Mouse (Mus musculus): ENCODE results near the gene Prkar2a.
"Not testable (repeated sequence)": the region's sequence is repeated elsewhere in the genome, so short reads cannot be mapped to it uniquely, and the experiment has no call there.

The Prkar2a gene

GRCm38 (mm10) chr9:108689106-108689505, at the start of gene Prkar2a:
TSS of gene Prkar2a (plus strand) at chr9:108689314.
- DNase-seq (ENCODE audit: low read depth, low spot score) = no peak

DNA sequence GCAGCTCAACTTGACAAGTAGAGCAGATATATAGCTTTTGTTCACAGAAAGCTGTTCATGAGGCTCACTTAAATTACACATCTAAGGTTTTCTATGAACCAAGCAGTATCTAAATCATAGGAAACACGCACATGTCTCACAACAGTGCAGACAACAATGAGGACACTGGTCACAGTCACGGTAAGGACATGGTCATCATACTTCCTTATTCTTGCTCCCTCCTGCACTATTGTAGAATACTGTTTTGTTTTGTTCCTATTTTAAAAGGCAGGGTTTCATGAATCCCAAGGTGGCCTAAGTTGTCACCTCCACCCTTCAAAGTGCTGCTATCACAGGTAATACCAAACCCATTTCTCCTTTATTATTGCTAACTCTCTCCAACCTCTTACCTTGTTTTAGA, 49.3 kb upstream of the Prkar2a start:
- no peak for DNase-seq (ENCODE audit: low read depth, low spot score)

GRCm38 (mm10) chr9:108648166-108648565, 40.9 kb upstream of the Prkar2a start:
- DNase-seq (ENCODE audit: low read depth, low spot score) = no peak

DNA sequence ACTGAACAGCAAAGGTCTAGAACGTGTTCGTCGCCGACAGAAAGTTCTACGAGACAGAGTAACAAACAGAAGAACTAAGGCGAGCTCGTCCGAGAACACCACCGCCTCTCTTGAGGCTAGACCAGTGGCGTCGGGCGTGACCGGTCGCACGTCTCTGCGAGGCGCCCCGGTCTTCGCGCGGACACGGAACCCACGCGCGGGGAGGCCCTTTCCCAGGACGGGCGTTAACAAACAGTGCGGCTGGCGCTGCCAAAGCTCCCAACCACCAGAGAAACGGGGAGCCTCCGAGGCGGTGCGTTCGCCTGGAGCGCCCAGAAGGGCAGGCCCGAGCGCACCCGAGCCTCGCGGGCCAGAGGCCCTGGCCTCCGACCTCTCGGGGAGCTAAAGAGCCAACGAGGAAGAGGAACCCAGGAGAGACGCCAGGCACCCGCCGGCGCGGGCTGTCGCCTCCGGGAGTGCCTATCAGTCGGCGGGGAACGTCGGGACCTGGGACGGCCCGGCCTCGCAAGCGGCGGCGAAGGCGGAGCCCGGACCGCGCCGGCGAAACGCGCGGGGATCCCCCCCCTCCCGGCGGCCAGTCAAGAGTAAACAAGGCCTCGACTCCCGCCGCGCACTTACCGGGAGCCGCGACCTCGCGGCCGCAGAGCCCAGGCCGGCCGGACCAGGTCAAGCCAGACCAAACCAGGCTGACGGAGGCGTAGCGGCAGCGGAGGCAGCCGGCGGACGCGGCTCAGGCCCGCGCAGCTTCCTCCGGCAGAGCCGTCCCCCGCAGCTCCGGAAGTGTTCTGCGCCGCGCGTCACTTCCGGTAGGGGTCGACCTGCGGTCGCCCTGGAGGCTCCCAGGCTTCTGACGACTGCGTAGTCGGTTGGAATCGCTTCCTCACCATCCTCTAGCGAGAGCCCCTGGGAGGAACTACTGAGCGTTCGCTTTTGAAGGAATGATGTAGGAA, 40.2 kb upstream of the Prkar2a start, which contains the start of gene Arih2:
Gene Arih2 (minus strand): TSS at position 776 of the 950 bp plus-strand sequence.
- DNase-seq (ENCODE audit: low read depth, low spot score) = peak; percentile 92

DNA sequence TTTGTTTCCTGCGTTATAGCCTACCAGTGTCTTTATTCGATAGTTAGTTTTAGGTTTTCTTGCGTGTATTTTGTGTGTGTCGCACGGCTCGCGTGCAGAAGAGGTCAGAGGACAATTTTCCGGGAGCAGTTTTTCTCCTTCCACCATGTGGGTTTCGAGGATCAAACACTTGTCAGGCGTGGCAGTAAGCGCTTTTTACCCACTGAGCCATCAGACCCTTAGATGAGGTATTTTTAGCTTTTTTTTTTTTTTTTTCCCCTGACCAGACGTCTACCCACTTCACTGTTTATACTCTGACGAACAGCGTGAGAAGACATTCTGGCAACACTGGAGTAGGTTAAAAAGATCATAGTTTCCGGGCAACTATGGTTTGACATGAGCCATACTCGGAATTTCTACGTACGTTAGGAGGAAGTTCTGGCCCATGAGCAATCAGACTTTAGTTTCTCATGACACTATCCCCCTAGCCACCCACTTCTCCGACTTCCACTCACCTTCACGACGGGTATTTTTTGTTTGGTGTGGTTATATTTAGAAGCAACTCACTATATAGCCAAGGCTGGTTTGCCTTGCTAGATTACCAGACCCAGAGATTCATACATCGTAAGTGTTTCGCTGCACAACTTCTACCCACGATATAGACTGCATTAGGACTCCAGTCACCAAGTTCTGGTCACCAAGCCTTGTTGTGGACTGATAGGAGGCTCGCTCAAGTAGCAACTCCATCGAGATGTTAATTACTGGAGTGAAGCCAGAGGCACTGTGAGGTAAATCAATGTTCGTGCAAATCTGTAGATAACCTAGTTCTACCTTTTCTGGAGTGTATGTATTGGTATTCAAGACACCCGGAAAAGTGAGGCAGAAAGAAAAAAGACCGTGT, 39.3 kb upstream of the Prkar2a start:
- no peak for DNase-seq (ENCODE audit: low read depth, low spot score)

DNA sequence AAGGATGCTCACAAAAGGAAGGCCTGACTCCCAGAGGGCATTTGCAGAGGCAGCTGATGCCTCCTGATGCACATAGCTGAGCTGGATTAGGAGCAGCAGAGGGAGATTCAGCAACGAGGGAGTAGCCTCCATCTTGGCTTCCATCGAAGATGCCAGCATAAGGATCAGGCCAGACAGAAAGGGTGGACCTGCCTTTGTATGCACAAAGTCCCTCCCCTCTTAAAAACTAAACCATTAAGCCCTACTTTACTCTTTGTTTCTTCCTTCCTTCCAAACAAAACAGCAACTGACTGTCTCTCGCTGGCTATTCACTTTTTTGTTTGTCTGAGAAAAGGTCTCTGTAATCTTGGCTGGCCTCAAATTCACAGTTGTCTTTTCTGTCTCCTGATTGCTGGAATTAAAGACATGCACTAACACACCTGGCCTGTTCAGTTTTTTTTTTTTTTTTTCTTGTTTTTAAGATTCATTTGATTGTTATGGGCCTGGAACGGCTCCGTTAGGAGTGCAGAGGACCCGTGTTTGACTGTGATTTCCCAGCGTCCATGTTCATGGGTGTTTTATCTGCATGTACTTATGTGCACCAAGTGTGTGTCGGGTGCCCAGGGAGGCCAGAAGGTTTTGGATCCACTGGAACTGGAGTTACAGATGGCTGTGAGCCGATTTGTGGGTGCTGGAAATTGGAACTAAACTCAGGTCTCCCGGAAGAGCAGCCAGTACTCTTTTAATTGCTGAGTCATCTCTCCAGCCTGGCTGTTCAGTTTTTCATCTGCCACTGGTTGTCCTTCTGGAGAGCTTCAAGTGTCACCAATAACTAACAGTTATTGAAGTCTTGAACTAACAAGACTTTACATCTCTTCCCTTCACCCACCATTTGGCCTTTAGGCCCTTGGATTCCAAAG, 34.3 kb upstream of the Prkar2a start:
- DNase-seq (ENCODE audit: low read depth, low spot score) = no peak

- DNase-seq (ENCODE audit: low read depth, low spot score) = not testable (repeated sequence)
These were observed 33.2 kb upstream of the Prkar2a start for GRCm38 (mm10) chr9:108655865-108656264.

DNA sequence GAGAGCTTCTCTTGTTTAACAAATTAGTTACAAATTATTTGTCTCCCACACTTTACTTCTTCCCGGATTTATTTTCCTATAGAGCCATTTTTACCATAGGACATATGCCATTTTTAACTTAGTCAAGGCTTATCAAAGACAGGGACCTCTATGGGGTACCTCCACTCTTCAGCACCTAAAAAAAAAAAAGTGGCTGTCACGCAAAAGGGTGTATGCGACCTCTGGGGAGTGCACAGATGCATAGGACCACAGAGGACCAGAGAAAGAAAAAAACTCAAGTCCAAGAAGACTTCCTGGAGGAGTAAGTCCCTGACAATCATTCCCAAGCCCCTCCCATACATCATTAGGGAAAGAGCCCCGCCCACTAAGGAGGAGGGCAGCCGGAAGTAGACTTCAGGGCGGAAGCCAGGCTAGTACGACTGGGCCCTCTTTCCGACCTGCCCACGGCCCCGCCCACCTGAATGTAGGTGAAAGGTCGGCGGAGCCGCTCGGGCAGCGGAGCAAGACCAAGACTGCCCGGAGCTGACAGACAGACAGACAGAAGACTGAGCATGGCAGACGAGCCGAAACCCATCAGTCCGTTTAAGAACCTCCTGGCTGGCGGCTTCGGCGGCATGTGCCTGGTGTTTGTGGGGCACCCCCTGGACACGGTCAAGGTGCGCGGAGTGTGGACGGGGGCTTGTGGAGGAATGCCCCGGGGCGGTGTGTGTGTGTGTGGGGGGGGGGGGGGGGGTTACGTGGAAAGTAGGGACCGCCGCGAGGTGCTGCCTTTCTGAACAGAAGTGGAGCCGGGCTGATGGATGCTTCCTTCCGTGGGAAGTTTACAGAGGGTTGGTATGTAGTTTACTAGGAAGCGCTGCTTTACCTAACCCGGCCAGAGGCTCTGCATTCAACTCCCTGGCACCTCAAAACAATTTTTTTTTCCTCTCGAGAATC, 27.2 kb upstream of the Prkar2a start, which contains the start of gene Slc25a20:
Gene Slc25a20 (plus strand): TSS at position 412 of the 936 bp plus-strand sequence.
- peak; percentile 86 for DNase-seq (ENCODE audit: low read depth, low spot score)

DNA sequence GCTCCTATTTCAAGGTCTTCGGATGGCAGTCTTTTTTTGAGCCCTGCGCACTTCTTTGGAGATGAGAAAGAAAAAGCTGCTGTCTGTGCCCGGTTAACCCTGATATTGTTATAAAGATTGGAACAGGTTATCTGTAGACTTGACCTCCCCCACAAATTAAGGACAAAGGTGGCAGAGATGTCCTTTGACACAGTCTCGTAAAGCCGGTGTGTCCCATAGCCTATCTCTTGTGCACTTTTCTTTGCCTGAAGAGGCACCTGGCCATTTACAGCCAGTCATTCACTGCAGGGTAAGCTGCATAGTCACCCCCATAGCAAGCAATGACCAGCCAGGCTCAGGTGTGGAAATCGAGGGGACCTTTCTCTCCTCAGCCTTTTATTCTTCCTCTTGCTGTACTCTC, 26.5 kb upstream of the Prkar2a start:
- DNase-seq (ENCODE audit: low read depth, low spot score) = no peak

DNA sequence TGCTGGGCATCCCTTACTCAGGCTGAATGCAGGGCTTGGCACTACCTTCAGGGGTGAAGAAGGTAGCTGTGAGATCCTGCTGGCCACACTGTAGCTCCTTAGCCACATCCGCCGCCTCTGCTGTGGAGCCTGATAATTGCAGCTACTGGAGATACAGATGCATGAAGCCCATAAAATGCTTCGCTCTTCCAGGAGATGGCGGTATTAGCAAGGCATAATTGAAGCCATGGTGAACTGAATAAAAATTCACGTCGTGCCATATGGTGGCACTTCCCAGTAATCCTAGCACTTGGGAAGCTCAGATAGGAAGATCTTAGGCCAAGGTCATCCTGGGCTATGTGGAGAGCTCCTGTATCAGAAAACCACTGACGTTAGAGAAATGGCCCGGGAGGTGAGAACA, 19.2 kb upstream of the Prkar2a start:
- DNase-seq (ENCODE audit: low read depth, low spot score) = no peak

DNA sequence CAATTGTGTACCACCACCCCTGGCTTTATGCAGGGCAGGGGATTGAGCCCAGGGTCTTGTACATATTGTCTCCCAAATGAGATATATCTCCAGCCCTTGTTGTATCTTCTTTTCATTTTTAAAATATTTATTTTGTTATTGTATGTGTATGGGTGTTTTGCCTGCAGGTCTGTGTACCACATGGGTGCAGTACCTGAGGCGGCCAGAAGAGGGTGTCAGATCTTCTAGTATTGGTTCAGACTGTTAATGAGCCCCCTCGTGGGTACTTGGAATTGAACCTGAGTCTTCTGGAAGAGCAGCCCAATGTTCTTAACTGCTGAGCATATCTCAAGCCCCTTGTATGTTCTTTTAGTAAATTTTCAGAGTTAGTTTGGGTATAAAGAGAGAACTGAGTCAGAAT, 16.0 kb upstream of the Prkar2a start:
- DNase-seq (ENCODE audit: low read depth, low spot score) = no peak

GRCm38 (mm10) chr9:108680026-108680425, 9.1 kb upstream of the Prkar2a start:
- DNase-seq (ENCODE audit: low read depth, low spot score) = no peak

- peak; percentile 73 for DNase-seq (ENCODE audit: low read depth, low spot score)
These were observed 2.6 kb upstream of the Prkar2a start for GRCm38 (mm10) chr9:108686475-108686887.

- DNase-seq (ENCODE audit: low read depth, low spot score) = no peak
These were observed 1.9 kb upstream of the Prkar2a start for GRCm38 (mm10) chr9:108687181-108687580.

DNA sequence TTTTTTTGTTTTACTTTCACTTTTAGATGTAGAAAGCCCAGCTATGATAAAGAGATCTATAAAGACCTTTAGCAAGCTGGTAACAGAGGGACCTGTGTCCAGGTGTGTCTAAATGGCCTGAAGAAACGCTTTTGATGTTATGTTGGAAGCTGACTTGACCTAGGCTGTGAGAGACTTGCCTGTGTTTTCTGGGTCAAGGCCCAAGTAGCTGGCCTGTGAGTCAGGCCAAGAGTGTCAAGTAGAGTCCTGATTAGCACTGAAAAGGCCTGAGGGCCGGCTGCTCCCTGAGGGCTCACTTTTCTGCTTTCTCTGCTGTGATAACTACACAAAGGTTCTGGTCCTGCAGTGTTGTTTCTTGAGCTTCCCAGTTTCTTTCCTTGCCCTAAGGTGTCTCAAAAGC, 1.4 kb upstream of the Prkar2a start:
- no peak for DNase-seq (ENCODE audit: low read depth, low spot score)

DNA sequence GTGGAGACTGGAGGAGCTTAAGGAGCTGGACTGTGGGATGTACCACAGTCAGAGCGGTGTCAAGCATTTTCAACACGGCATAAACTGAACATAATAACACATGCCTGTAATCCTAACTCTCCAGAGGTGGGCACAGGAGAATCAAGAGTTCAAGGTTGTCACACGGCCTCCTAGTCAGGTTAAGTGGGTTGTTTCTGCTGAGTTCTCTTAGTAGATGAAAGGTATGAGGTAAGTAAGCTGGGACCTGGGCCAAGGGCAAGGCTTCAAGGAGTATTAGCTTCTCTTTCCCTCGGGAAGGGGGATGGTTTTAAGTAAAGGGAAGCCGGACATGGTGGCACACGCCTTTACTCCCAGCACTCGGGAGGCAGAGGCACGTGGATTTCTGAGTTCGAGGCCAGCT, 663 bp upstream of the Prkar2a start:
- peak; percentile 39 for DNase-seq (ENCODE audit: low read depth, low spot score)

DNA sequence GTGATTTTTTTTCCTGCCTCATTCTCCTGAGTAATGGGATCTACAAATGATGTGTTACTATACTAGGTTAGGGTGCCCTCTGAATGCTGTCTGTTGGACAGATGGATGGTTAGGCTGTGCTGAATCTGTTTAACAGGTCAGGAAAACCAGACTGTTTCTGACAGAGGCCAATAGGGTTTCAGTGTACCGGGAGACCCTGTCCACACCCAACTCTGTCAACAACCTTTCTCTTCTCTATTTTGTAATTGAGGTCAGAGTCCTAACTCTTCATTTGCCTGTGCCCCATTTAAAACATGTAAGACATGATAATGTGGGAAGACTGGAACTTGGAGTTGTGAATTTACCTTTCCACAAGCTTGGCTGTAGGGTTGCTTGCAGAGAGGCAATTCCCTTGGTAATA, 879 bp downstream of the Prkar2a start:
- no peak for DNase-seq (ENCODE audit: low read depth, low spot score)

DNA sequence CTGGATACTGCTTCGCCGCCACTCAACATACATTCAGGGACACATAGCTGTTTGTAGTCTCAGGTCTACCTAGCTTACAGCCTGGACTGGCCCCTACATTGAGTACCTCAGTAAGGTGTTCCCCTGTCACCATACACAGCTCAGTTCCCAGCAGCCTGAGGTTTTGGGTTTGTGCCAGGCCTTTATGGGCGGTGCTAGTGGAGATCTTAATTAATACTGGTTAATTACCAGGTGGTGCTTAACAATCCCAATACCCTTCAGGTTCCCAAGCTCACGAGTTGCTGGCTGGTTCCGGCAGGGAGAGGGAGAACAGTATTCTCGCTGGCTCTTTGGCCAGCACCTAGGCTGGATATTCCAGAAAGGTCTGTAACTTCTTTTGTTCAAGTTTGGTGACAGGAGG, 1.8 kb downstream of the Prkar2a start:
- no peak for DNase-seq (ENCODE audit: low read depth, low spot score)

DNA sequence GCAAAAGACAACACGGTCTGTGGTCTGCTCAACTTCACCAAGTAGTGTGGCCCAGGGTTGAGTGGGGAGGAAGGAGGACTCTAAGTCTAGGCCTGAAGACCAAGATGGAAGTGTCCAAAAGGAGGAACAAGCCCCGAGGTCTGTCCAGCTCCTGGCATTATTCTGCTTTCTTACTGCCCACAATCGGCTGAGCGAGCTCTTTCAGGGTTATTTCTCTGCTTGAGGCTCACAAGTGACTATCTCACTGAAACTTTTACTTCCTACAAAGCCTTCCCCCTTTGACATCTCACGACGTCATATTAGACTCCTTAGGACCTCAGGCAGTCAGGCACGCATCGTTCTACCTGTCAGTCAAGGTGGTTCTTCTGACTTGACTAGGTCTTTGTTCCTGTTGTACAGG, 2.3 kb downstream of the Prkar2a start:
- no peak for DNase-seq (ENCODE audit: low read depth, low spot score)

DNA sequence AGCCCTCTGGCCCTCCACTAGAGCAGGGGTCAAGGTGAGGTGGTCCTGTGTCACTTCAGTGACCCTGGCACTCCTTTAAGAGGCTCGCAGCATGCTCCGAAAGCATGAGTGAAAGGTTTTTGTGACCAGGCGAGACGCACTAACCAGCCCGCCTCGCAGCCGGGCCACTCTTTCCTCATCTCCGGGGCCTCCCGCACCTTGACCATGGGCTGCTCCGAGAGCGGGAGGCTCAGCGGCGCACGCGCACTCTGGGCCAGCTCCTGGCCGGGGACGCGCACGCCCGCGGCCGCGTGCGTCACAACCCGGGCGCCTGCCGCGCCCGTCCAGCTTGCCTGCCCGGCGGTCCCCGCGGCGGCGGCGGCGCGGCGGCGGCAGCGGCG, 2.7 kb downstream of the Prkar2a start:
- DNase-seq (ENCODE audit: low read depth, low spot score) = peak; percentile 87
